Mouse (Mus musculus): ENCODE data around the gene Pex6. TPM values are rescaled to one million over a fixed set of nuclear protein-coding genes. Genes with fewer than 3 reads are reported as not detected.

Gene Pex6
- polyA plus RNA-seq, 1 experiment from 2014 or later: 27.9 TPM

- Histone ChIP-seq H3K4me3 (peak overlapping the region; percentile 92), H3K4me1 (peaks cover 43% of the 10 kb centered on the region), H3K27ac (replicated peaks) (peak overlapping the region; percentile 86), H3K9ac (replicated peaks) (peak overlapping the region; percentile 90), H3K27me3 (no peaks in the 10 kb centered on the region), H3K4me2 (replicated peaks) (peak overlapping the region; percentile 69), H3K9me3 (no peaks in the 10 kb centered on the region), H3K36me3 (peaks cover 1% of the 10 kb centered on the region; the same call in 1 of the 2 replicates)
- ATAC-seq (replicated peaks): peak; percentile 76
- WGBS: 5% methylated on average over 33 of the region's 41 CpGs
Measured at GRCm38 (mm10) chr17:46703971-46704886, 7.0 kb upstream of the Pex6 start.

- Histone ChIP-seq H3K9ac (replicated peaks) (peak within 1 kb of the TSS; percentile 90), H3K4me3 (peak within 1 kb of the TSS; percentile 92), H3K4me1 (peaks cover 43% of the 10 kb centered on the region), H3K27ac (replicated peaks) (peak within 1 kb of the TSS; percentile 90), H3K4me2 (replicated peaks) (peak within 1 kb of the TSS; percentile 83), H3K36me3 (no peaks in the 10 kb centered on the region), H3K9me3 (no peaks in the 10 kb centered on the region), H3K27me3 (no peaks in the 10 kb centered on the region)
- under 1% methylated on average over 48 of the region's 48 CpGs for WGBS
- peak; percentile 96 for ATAC-seq (replicated peaks)
Measured at GRCm38 (mm10) chr17:46704887-46705835, 6.1 kb upstream of the Pex6 start, which contains the start of gene Ppp2r5d. Gene Ppp2r5d (minus strand): TSS chr17:46705111.

- no peaks in the 10 kb centered on the region for H3K27me3 ChIP-seq
- H3K4me3 ChIP-seq: no peak overlapping the region
- no peaks in the 10 kb centered on the region for H3K36me3 ChIP-seq
- no peak overlapping the region for H3K4me2 ChIP-seq (replicated peaks)
- no peak overlapping the region for H3K27ac ChIP-seq (replicated peaks)
- H3K9me3 ChIP-seq: no peaks in the 10 kb centered on the region
- WGBS: 93% methylated on average over 14 of the region's 14 CpGs
- H3K9ac ChIP-seq (replicated peaks): no peak overlapping the region
- ATAC-seq (replicated peaks): no peak
- peaks cover 36% of the 10 kb centered on the region for H3K4me1 ChIP-seq
Measured at GRCm38 (mm10) chr17:46706375-46707089, 4.7 kb upstream of the Pex6 start.

GRCm38 (mm10) chr17:46711612-46712271 lies 479 bp downstream of the Pex6 start:
- no peaks in the 10 kb centered on the region for H3K27me3 ChIP-seq
- H3K9ac ChIP-seq (replicated peaks): peak overlapping the region; percentile 85
- H3K4me2 ChIP-seq (replicated peaks): peak overlapping the region; percentile 99
- peaks cover 16% of the 10 kb centered on the region; the same call in 1 of the 2 replicates for H3K36me3 ChIP-seq
- peak overlapping the region; percentile 99 for H3K4me3 ChIP-seq
- peak; percentile 62 for ATAC-seq (replicated peaks)
- WGBS: under 1% methylated on average over 73 of the region's 76 CpGs
- H3K9me3 ChIP-seq: no peaks in the 10 kb centered on the region
- H3K27ac ChIP-seq (replicated peaks): peak overlapping the region; percentile 88
- peaks cover 19% of the 10 kb centered on the region for H3K4me1 ChIP-seq

- Histone ChIP-seq H3K9me3 (no peaks in the 10 kb centered on the region), H3K27me3 (no peaks in the 10 kb centered on the region), H3K4me3 (peak overlapping the region; percentile 99), H3K36me3 (peaks cover 16% of the 10 kb centered on the region; the same call in 1 of the 2 replicates), H3K4me2 (replicated peaks) (peak overlapping the region; percentile 99), H3K4me1 (peaks cover 19% of the 10 kb centered on the region), H3K27ac (replicated peaks) (no peak overlapping the region), H3K9ac (replicated peaks) (no peak overlapping the region)
- 75% methylated on average over 7 of the region's 7 CpGs for WGBS
- ATAC-seq (replicated peaks): no peak
Measured at GRCm38 (mm10) chr17:46712442-46712841, 1.2 kb downstream of the Pex6 start.

GRCm38 (mm10) chr17:46713849-46714248 lies 2.6 kb downstream of the Pex6 start:
- Histone ChIP-seq H3K9me3 (no peaks in the 10 kb centered on the region), H3K27ac (replicated peaks) (no peak overlapping the region), H3K36me3 (peaks cover 16% of the 10 kb centered on the region; the same call in 1 of the 2 replicates), H3K4me2 (replicated peaks) (no peak overlapping the region), H3K4me1 (peaks cover 19% of the 10 kb centered on the region), H3K27me3 (no peaks in the 10 kb centered on the region), H3K4me3 (no peak overlapping the region), H3K9ac (replicated peaks) (no peak overlapping the region)
- ATAC-seq (replicated peaks): no peak
- WGBS: 91% methylated on average over 9 of the region's 9 CpGs

- Histone ChIP-seq H3K36me3 (peaks cover 16% of the 10 kb centered on the region; the same call in 1 of the 2 replicates), H3K4me3 (no peak overlapping the region), H3K27ac (replicated peaks) (no peak overlapping the region), H3K4me2 (replicated peaks) (no peak overlapping the region), H3K4me1 (peaks cover 19% of the 10 kb centered on the region), H3K27me3 (no peaks in the 10 kb centered on the region), H3K9me3 (no peaks in the 10 kb centered on the region), H3K9ac (replicated peaks) (no peak overlapping the region)
- no peak for ATAC-seq (replicated peaks)
- 96% methylated on average over 11 of the region's 11 CpGs for WGBS
Measured at GRCm38 (mm10) chr17:46714756-46715481, 3.7 kb downstream of the Pex6 start.

GRCm38 (mm10) chr17:46721077-46721476 lies 9.8 kb downstream of the Pex6 start:
- peaks cover 16% of the 10 kb centered on the region; the same call in 1 of the 2 replicates for H3K36me3 ChIP-seq

GRCm38 (mm10) chr17:46724477-46725084 lies 13.3 kb downstream of the Pex6 start:
- 82% methylated on average over 20 of the region's 20 CpGs for WGBS

More at GRCm38 (mm10) chr17:46721077-46721476, 9.8 kb downstream of the Pex6 start:
- no peaks in the 10 kb centered on the region for H3K27me3 ChIP-seq
- H3K9me3 ChIP-seq: no peaks in the 10 kb centered on the region
- no peak overlapping the region for H3K4me2 ChIP-seq (replicated peaks)
- H3K4me1 ChIP-seq: no peaks in the 10 kb centered on the region
- H3K4me3 ChIP-seq: no peak overlapping the region
- no peak overlapping the region for H3K9ac ChIP-seq (replicated peaks)
- no peak for ATAC-seq (replicated peaks)
- WGBS: 83% methylated on average over 7 of the region's 7 CpGs
- H3K27ac ChIP-seq (replicated peaks): no peak overlapping the region

GRCm38 (mm10) chr17:46725273-46725672 lies 14.0 kb downstream of the Pex6 start:
- Histone ChIP-seq H3K27me3 (peaks cover 7% of the 10 kb centered on the region; the same call in 1 of the 2 replicates), H3K9me3 (no peaks in the 10 kb centered on the region), H3K27ac (replicated peaks) (no peak overlapping the region), H3K4me2 (replicated peaks) (no peak overlapping the region), H3K4me3 (no peak overlapping the region), H3K36me3 (peaks cover 16% of the 10 kb centered on the region; the same call in 1 of the 2 replicates), H3K9ac (replicated peaks) (no peak overlapping the region), H3K4me1 (0 out of 2 replicates have a peak, but pooled peaks cover 5% of the 10 kb centered on the region)
- no peak for ATAC-seq (replicated peaks)
- 47% methylated on average over 9 of the region's 9 CpGs for WGBS

More at GRCm38 (mm10) chr17:46724477-46725084, 13.3 kb downstream of the Pex6 start:
- H3K4me3 ChIP-seq: no peak overlapping the region
- 0 out of 2 replicates have a peak, but pooled peaks cover 5% of the 10 kb centered on the region for H3K4me1 ChIP-seq
- no peak overlapping the region for H3K4me2 ChIP-seq (replicated peaks)
- no peak for ATAC-seq (replicated peaks)
- no peak overlapping the region for H3K27ac ChIP-seq (replicated peaks)
- H3K36me3 ChIP-seq: peaks cover 16% of the 10 kb centered on the region; the same call in 1 of the 2 replicates
- H3K9me3 ChIP-seq: no peaks in the 10 kb centered on the region
- peaks cover 7% of the 10 kb centered on the region; the same call in 1 of the 2 replicates for H3K27me3 ChIP-seq
- no peak overlapping the region for H3K9ac ChIP-seq (replicated peaks)
